Mouse (Mus musculus) erythroid progenitor cell, adult 5-6 weeks (primary cell): ENCODE data around the gene AU018091. TPM values are rescaled to one million over a fixed set of nuclear protein-coding genes. Genes with fewer than 3 reads are reported as not detected.
"Not testable (repeated sequence)": the region's sequence is repeated elsewhere in the genome, so short reads cannot be mapped to it uniquely, and the experiment has no call there.

ENCODE experiments used
- ATAC-seq: replicated peaks from 2 replicates; pipeline ENCODE4 v1.8.0; 2016; ENCODE audit warnings: moderate number of reproducible peaks, mild to moderate bottlenecking, moderate TSS enrichment, inconsistent platforms; ENCODE audit not compliant: poor library complexity, low FRiP score, severe bottlenecking
- total RNA-seq, 2 experiments: library from RNA; stranded (forward) in 1 of 2; stranded (reverse) in 1 of 2; fragments of 150-400 nt in 1 of 2; fragments of 186-747, 209-891 nt in 1 of 2; gene quantifications; 2 replicates each; pipeline versions ENCODE4 v1.2.3 to v1.2.4; 2015 to 2017; ENCODE audit warnings: low replicate concordance in 2 of 2

Gene AU018091
- total RNA-seq (2015; ENCODE audit: low replicate concordance) (not detected in 2 replicates), total RNA-seq (2017; ENCODE audit: low replicate concordance) (not detected in 2 replicates)

DNA sequence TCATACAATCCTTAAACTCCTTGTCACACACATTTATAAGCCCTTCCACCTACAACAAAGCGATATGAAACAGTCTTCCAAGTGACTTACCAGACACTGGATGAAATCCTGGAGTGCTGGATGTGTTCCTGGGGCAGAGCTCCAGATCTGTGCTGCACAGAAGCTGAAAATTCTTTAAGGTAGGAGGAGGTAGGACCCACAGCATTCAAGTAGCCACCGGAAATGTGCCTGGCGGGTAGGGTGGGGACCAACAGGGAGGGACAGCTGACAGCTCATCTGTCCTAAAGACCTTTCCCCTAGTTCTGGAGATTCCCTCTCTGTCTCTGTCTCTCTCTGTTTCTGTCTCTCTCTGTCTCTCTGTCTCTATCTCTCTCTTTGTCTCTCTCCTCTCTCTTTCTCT lies at the start of gene AU018091:
Gene AU018091, minus strand, starts transcription at position 279 of the 400 bp plus-strand sequence.
- no peak for ATAC-seq

DNA sequence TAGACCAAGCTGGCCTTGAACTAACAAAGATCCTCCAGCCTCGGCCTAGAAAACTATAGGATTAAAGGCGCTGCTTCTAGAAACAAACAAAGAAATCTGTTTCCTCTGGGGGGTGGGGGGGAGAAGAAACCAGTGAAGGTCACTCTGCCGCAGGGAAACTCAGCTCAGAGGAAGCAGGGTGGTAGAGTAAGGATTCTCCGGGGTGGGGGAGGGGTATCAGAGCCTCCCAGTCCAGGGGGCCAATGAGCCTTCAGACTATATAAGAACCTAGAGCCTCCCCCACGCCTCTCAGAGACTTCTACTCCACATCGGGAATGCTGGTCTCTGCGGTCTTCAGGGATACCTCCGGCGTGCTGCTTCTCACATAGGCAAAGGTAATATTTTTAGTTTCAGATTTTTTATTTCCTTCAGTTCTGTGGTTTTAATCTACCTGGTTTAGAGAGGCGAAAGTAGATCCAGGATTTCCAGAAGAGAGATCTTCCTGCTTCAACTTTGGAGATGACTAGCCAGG lies 48.6 kb upstream of the AU018091 start:
- no peak for ATAC-seq

DNA sequence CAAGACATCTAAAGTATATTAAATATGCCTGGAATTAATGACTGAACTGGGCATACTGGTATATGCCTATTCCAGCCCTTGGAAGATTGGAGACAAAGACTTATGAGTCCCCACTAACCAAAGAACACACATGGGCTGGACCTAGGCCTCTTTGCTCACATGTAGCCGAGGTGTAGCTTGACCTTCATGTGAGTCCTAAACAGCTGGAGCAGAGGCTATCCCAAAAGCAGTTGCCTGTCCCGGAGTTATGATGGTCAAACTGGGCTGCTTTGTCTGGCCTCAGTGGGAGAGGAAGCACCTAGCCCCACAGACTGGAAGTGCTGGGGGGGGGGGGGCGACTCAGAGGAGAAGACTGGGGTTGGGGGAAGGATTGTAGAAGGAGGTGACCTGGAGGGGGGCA lies 47.3 kb upstream of the AU018091 start:
- ATAC-seq = no peak

DNA sequence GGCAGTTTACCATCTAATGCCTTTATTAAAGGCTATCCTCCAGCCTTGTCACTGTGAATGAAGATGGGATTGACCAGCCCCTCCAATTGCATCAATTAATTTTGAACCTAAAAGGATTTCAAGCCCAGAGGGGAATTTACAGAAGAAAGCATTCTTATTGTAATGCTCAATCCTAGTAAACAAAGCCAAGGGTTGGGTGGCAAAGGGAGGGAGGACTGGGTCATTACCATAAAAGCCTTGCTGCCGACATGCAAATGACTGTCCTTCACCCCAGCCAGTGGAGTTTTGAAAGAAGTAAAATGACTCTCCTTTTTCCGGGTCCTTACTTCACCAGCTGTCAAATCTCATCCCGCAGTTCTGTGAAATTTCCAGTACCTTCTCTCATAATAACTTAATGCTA lies 44.6 kb upstream of the AU018091 start:
- no peak for ATAC-seq

DNA sequence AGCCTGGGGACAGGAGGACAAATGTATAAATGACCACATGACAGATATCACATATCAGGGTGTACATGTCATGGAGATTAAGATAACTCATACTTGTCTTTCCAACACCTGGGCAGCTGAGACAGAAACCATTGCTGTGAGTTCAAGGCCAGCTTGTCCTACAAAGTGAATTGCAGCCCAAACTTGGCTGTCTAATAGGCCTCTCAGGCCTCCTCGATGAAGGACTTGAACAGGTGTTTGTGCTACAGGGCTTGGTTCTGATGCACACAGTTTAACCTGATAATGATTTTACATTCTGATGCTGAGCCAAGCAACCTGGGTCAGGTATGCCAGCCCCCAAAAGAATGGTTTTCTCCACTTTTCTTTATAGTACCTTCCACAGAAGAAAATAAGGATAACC lies 44.2 kb upstream of the AU018091 start:
- no peak for ATAC-seq

DNA sequence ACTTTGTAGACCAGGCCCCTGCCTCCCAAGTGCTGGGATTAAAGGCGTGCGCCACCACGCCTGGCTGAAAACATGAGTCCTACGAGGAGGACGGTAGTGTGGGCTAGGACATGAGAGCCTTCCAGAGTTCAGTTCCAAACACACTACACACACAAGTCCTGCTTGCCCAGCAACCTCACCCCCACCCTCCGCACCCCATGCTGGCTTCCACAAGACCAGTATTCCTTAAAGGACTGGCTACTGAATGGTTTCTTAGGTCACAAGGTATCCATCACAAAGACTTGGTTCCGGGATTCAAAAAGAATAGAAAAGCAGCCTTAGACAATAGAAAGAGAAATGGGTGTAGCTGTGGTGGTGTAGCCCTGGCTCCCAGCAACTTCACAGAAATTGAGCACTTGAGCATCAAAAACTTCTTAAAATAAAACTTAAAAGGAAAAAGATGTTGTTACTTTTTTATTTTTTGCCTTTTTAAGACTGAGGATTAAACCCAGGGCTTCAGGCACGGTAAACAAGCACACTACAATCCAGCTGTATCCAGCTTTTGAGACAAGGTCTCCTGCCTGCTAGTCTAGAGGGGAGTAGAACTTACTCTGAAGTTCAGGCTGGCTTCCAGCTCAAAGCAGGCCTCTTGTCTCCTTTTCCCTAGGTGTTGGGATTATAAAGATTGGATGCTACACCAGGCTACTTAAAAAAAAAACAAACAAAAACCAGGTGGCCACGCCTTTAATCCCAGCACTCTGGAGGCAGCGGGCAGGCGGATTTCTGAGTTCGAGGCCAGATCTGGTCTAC lies 43.2 kb upstream of the AU018091 start:
- ATAC-seq = no peak

DNA sequence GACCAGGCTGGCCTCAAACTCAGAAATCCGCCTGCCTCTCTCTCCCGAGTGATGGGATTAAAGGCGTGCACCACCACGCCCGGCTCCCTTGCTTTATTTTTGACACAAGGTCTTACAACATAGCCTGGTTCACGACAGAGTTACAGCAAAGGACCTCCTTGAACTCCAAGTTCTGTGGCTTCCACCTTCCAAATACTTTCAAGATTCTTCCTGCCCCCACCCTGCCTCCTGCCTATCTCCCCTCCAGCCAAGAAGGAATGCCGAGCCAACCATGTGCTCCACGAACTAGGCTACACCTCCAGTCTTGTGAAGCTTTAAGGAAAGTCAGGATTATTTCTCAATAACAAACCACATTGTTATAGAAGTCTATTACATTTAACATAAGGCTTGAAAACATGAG lies 42.5 kb upstream of the AU018091 start:
- ATAC-seq = no peak

DNA sequence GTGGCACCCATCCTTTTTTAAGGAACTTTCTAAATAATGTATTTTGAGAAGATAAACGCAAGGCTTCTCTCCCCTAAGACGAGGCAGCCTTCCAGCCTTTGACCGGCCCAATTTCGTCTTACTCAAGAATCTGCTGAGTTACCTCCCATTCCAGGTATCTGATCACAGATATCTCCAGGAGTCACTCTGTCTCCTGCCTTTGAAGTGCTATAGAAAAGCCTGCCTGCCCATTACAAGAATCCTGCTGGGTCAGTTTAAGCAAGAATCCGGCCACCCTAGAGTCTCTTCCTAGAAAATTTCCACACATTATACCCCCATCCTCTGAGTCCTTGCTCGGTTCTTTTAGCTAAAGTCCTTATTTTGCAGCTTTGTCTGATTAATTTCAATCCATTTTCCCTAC lies 41.6 kb upstream of the AU018091 start:
- ATAC-seq = no peak

DNA sequence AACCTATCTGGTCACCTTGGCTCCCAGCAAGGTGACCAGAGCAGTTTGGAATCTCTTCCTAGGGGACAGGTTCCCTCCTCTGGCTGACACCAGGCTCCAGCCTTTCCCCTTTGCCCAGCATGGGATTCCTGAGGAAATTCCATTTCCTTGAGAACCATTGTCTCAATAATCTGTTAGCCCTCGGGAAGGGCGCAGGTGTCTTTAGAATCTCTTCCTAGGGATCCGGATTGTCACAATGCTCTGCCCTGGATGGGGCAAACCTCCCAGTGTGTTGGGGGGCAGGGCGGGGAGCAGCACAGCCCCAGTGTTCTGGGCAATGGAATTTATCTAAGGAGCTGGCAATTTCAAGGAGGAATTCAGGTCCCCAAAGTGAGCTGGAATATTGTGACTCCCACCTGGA lies 37.5 kb upstream of the AU018091 start:
- ATAC-seq = no peak

DNA sequence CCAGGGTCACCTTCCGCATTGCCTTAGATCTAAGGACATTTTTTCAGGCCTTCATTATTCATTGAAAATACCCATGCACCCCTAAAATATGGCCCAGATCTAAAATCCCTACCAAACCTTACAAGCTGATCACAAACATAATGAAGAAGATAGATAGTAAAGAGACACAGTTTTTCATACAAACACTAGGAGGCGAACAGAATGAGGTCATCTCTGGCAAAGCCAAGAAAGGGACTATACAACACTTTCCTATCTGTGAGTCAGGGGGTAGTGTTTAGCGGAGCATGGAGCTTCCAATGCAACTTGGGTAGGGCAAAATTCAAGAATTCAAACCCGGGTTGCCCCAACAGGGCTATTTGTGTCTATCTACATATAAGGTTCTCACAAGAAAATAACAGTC lies 35.6 kb upstream of the AU018091 start:
- ATAC-seq = no peak

DNA sequence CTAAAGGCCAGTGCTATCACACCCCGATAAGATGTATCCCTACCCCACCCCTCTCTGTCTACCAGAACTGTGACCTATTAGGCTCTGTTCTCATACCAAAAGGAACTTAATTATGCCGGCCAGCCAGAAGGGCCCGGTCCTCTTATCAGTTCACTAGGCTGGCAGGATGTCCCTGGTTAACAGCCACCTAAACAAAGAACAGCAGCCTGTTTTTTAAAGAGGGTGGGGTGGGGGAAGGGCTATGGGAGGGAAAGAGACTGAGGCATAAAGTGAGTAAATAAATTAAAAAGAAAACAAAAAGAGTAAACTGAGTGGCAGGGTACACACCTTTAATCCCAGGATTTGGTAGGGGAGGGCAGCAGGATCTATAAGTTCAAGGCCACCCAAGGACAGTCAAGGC lies 34.9 kb upstream of the AU018091 start:
- no peak for ATAC-seq

DNA sequence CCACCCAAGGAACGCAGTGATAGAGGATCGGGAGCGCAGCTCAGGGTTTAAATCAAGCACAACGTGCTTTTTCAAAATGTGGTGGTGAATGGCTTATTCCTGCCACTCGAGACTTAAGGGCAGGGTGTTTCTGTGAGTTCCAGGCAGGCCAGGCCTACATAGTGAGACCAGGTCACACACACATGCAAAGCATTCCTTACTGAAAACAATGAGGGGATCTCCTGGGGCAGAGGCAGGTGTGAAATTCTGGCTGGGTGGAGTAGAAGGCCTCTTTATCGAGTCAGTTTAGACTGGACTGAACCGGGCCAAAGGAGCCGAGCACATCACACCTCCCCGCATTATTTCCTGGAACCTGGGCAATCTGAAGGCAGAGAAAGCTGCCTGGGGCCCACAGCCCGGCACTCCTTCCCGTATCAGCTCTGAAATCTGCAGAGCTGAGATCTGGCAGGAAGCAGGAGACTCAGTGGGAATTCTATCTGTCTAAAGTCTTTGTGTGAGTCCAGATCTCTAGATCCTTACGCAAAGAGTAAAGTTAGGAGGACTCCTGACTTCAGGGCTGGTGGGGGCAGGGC lies 32.2 kb upstream of the AU018091 start:
- no peak for ATAC-seq

DNA sequence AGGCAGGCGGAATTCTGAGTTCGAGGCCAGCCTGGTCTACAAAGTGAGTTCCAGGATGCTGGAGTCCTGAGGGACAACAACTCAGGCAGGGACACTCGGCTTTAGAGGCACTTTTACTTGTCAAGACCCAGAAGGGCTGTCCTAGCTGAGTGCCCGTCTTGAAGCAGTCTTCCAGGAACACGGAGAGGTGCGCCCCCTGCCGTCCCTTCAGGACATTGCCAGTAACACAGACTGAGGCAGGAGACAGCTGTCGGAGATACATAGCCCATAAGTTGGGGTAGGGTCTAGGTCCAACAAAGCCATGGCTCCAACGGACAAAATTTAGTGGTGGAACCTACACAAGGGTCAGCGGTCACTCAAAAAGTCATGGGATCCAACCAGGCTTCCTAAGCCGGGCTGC lies 29.9 kb upstream of the AU018091 start:
- no peak for ATAC-seq

DNA sequence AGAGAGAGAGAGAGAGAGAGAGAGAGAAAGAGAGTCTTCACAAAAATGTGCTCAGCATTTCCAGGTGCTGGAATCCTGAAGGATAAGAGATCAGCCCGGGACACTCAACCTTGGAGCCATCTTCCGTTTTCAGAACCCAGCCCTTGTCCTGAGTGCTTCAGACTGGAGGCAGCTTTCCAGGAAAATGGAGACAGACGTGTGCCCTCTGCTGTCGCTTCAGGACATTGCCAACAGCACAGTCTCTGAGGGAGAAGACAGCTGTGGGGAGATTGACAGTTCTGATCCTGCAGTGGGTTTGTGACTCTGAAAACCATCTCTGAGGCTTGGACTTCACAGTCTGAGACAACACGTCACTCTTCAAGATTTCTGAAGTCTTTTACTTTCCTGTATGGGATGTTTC lies 26.8 kb upstream of the AU018091 start:
- ATAC-seq = no peak

DNA sequence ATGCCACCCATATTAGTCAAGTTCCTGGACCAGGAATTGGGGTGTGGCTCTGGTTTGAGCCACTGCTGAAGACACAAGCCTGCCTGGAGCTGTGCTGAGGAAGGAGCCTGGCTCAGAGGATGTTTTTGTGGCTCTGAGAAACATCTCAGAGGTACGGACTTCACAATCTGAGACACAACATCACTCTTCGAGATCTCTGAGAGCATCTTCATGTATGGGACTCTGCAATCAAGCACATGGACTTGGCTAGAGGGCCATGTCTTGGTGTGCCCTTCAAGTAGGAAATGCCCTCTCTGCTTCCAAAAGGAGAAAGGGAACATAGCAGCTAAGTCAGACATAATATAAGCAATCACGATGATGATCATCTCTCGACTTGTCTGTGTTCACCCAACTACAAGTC lies 25.5 kb upstream of the AU018091 start:
- no peak for ATAC-seq

DNA sequence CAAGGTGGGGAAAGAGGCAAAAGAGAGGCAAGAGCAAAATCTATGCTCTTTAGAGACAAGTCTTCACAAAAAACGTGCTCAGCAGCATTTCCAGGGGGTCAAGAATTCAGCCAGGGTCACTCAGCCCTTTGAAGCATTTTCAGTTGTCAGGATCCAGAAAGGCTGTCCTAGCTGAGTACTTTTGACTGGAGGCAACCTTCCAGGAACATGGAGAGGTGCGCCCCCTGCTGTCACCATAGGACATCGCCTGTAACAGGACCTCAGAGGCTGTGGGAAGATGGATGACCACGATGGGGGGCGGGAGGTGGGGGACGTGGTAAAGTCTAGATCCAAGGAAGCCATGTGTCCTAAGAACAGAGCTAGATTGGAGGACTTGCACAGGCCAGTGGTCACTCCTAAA lies 24.9 kb upstream of the AU018091 start:
- no peak for ATAC-seq

DNA sequence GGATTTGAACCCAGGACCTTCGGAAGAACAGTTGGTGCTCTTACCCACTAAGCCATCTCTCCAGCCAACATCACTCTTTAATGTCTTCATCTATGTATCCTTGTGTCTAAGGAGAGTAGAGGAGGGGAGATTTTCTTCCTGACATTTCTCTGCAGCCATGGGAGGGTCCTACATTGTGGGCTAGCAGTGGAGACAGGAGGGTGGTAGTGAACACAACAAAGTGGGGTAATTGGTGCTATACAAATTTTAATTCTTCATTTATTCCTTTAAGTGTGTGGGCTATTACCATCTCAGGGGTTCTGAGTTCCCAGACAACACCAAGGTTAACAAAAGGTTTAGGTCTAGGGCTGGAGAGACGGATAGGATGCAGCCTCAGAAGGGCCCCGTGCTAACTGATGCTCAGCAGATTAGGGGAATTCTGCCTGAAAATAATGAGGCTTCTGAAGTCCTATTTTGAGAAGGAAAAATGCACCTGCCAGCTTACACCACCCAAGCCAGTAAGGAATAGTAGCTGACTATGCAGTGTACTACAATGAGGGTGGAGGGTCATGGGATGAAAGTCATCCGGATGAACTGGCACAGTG lies 24.1 kb upstream of the AU018091 start:
- ATAC-seq = no peak

DNA sequence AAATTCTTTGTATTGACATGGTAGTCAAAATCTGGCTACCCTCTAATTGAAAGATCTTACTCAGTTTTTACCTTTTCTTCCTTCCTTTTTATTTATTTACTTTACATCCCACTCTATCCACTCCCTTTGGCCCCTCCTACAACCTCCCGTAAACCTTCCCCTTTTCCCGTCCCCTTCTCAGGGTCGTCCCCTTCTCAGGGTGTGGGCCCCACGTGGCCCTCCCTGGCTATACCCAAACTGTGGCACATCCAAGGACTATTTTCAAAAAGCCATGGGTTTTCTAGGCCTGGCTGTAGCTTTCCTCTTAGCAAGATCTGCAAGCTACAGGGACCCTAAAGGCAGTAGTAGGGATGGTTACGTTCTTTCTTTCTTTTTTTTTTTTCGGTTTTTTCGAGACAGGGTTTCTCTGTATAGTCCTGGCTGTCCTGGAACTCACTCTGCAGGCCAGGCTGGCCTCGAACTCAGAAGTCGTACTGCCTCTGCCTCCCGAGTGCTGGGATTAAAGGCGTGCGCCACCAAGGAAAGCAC lies 23.0 kb upstream of the AU018091 start:
- ATAC-seq = no peak

DNA sequence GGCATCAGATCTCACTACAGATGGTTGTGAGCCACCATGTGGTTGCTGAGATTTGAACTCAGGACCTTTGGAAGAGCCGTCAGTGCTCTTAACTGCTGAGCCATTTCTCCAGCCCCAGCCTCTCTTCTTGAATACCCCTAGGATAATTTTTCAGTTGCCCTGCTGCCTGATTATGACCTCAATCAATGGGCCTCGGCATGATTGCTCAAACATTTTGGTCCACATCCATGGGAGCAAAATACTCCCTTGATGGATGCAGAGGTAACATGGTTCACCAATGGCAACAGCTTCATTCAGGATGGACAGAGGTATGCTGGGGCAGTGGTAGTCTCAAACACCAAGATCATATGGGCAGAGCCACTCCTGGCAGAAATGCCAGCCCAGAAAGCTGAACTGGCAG lies 17.7 kb upstream of the AU018091 start:
- not testable (repeated sequence) for ATAC-seq

DNA sequence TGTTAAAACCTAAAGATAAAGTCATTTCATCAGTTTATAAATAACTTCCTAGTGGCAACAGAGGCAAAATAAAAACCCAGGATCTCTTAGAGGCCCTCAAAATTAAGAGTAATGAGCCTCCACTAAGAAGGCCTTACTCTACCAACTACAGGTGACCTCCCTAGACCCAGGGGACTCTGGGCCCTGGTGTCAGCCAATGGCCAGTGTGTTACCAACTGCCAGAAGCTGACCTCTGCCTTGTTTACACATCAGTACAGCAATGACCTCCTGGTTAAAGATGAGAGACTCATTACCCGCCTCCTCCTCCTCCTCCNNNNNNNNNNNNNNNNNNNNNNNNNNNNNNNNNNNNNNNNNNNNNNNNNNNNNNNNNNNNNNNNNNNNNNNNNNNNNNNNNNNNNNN lies 17.1 kb upstream of the AU018091 start:
- no peak for ATAC-seq

DNA sequence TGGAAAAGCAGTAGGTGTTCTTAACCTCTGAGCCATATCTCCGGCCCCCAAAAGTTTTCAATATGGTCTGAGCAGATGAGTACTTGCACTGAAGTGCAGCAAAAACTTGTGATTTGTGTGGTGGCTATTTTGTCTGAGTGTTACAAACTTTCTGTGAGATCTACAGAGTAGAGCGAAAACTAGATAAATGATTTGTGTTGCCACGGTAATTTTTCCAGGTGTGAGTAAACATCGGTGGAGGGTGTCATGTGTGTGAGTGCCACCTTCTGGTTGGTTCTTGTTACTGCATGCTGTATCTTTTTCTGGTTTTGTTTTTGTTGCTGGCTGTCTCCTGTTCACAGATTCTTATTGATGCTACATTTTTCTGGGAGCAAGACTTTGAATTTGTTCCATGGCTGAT lies 15.4 kb upstream of the AU018091 start:
- ATAC-seq = no peak
